Mouse (Mus musculus) MEL (cell line): ENCODE measurements around the gene Ankrd22. TPM values are rescaled to one million over a fixed set of nuclear protein-coding genes. Genes with fewer than 3 reads are reported as not detected.

Experiments used
- DNase-seq: peaks from one replicate; pipeline ENCODE4 v3.0.0; 2011; ENCODE audit warnings: low read depth, low spot score
- H3K27ac ChIP-seq: 2 replicates; pipeline ENCODE4 v1.5.1; 2012; ENCODE audit warnings: low read depth, mild to moderate bottlenecking, control low read depth, low read length, moderate library complexity; ENCODE audit not compliant: control insufficient read depth
- H3K27me3 ChIP-seq, 2 experiments: fragments of 150-350 bp in 1 of 2; sonication (generic) in 1 of 2; 2 replicates each; pipeline ENCODE4 v1.6.1; 2012; ENCODE audit warnings: low read length in 2 of 2, mild to moderate bottlenecking in 2 of 2, improper control_type of control experiment in 1 of 2, moderate library complexity in 1 of 2; ENCODE audit not compliant: insufficient read depth in 2 of 2, control insufficient read depth in 1 of 2
- H3K36me3 ChIP-seq, 2 experiments: 2 replicates each; pipeline ENCODE4 v1.6.1; 2012 to 2014; ENCODE audit warnings: low read length in 2 of 2, improper control_type of control experiment in 1 of 2, inconsistent platforms in 1 of 2, mild to moderate bottlenecking in 1 of 2; ENCODE audit not compliant: insufficient read depth in 2 of 2, control insufficient read depth in 1 of 2
- H3K4me1 ChIP-seq, 2 experiments: fragments of 150-350 bp in 1 of 2; sonication (generic) in 1 of 2; 2 replicates each; pipeline ENCODE4 v1.6.1; 2012; ENCODE audit warnings: low read length in 2 of 2, improper control_type of control experiment in 1 of 2, mild to moderate bottlenecking in 1 of 2; ENCODE audit not compliant: insufficient read depth in 2 of 2, control insufficient read depth in 1 of 2
- H3K4me3 ChIP-seq, 2 experiments: fragments of 150-350 bp in 1 of 2; sonication (generic) in 1 of 2; 2 replicates each; pipeline ENCODE4 v1.5.1; 2012; ENCODE audit warnings: low read depth in 2 of 2, low read length in 2 of 2, mild to moderate bottlenecking in 2 of 2, moderate library complexity in 2 of 2, control low read depth in 1 of 2, improper control_type of control experiment in 1 of 2; ENCODE audit not compliant: control insufficient read depth in 1 of 2, insufficient read depth in 1 of 2
- H3K79me2 ChIP-seq: 2 replicates; pipeline ENCODE4 v1.6.1; 2012; ENCODE audit warnings: mild to moderate bottlenecking, low read length, moderate library complexity; ENCODE audit not compliant: control insufficient read depth, poor library complexity, insufficient read depth
- H3K9ac ChIP-seq: 2 replicates; pipeline ENCODE4 v1.6.1; 2012; ENCODE audit warnings: low read depth, mild to moderate bottlenecking, control low read depth, low read length, moderate library complexity; ENCODE audit not compliant: control insufficient read depth, poor library complexity, severe bottlenecking
- H3K9me3 ChIP-seq: fragments of 150-350 bp; sonication (generic); replicated peaks from 2 replicates; pipeline ENCODE4 v1.6.1; 2012; ENCODE audit warnings: mild to moderate bottlenecking, low read length, improper control_type of control experiment, moderate library complexity; ENCODE audit not compliant: insufficient read depth
- CHD2 ChIP-seq: IDR thresholded peaks from 2 replicates; pipeline ENCODE4 v1.6.1; 2011; ENCODE audit warnings: low read length, improper control_type of control experiment
- CTCF ChIP-seq, 3 experiments: IDR thresholded peaks in 2 of 3; conservative IDR thresholded peaks in 1 of 3; 2 replicates each; pipeline ENCODE4 v1.5.1; 2011 to 2012; ENCODE audit warnings: low read length in 3 of 3, low read depth in 2 of 3, mild to moderate bottlenecking in 2 of 3, improper control_type of control experiment in 1 of 3, inconsistent platforms in 1 of 3, mixed read lengths in 1 of 3, moderate library complexity in 1 of 3; ENCODE audit not compliant: control insufficient read depth in 1 of 3, insufficient read depth in 1 of 3, poor library complexity in 1 of 3, severe bottlenecking in 1 of 3
- E2F4 ChIP-seq: IDR thresholded peaks from 2 replicates; pipeline ENCODE4 v1.6.1; 2011; ENCODE audit warnings: low read depth, low read length, improper control_type of control experiment, borderline replicate concordance
- EP300 ChIP-seq, 2 experiments: IDR thresholded peaks; 2 replicates each; pipeline ENCODE4 v1.6.1; 2011; ENCODE audit warnings: improper control_type of control experiment in 2 of 2, low read length in 2 of 2, low read depth in 1 of 2, mild to moderate bottlenecking in 1 of 2
- GATA1 ChIP-seq: IDR thresholded peaks from 2 replicates; pipeline ENCODE4 v1.6.1; 2011; ENCODE audit warnings: low read depth, low read length, improper control_type of control experiment
- KAT2A ChIP-seq: conservative IDR thresholded peaks from 2 replicates; pipeline ENCODE4 v1.6.1; 2012; ENCODE audit warnings: low read depth, low read length, improper control_type of control experiment, inconsistent platforms
- MAFK ChIP-seq: IDR thresholded peaks from 2 replicates; pipeline ENCODE4 v1.6.1; 2011; ENCODE audit warnings: low read depth, mild to moderate bottlenecking, low read length, improper control_type of control experiment, borderline replicate concordance
- MYB ChIP-seq: IDR thresholded peaks from 2 replicates; pipeline ENCODE4 v1.6.1; 2011; ENCODE audit warnings: mild to moderate bottlenecking, low read depth, low read length, improper control_type of control experiment
- MYC ChIP-seq: IDR thresholded peaks from 2 replicates; pipeline ENCODE4 v1.6.1; 2011; ENCODE audit warnings: low read depth, mild to moderate bottlenecking, low read length, improper control_type of control experiment, moderate library complexity
- NELFE ChIP-seq: IDR thresholded peaks from 2 replicates; pipeline ENCODE4 v1.6.1; 2011; ENCODE audit warnings: low read depth, low read length, improper control_type of control experiment
- POLR2A ChIP-seq, 2 experiments: IDR thresholded peaks; 2 replicates each; pipeline ENCODE4 v1.6.1; 2011 to 2012; ENCODE audit warnings: low read length in 2 of 2, mild to moderate bottlenecking in 2 of 2, control low read depth in 1 of 2, improper control_type of control experiment in 1 of 2, low read depth in 1 of 2, moderate library complexity in 1 of 2; ENCODE audit not compliant: control insufficient read depth in 1 of 2, insufficient read depth in 1 of 2, poor library complexity in 1 of 2
- RAD21 ChIP-seq: IDR thresholded peaks from 2 replicates; pipeline ENCODE4 v1.6.1; 2011; ENCODE audit warnings: mild to moderate bottlenecking, low read depth, low read length, improper control_type of control experiment
- SIN3A ChIP-seq: IDR thresholded peaks from 2 replicates; pipeline ENCODE4 v1.6.1; 2012; ENCODE audit warnings: low read length, improper control_type of control experiment, inconsistent platforms
- TAL1 ChIP-seq: IDR thresholded peaks from 2 replicates; pipeline ENCODE4 v1.6.1; 2012; ENCODE audit warnings: mild to moderate bottlenecking, inconsistent platforms, low read length, moderate library complexity, mixed read lengths
- USF1 ChIP-seq: IDR thresholded peaks from 2 replicates; pipeline ENCODE4 v1.6.1; 2014; ENCODE audit warnings: low read depth, mild to moderate bottlenecking, inconsistent platforms, low read length, improper control_type of control experiment, moderate library complexity
- USF2 ChIP-seq, 2 experiments: IDR thresholded peaks; 2 replicates each; pipeline ENCODE4 v1.6.1; 2011 to 2012; ENCODE audit warnings: improper control_type of control experiment in 2 of 2, low read length in 2 of 2, borderline replicate concordance in 1 of 2, inconsistent platforms in 1 of 2, low read depth in 1 of 2, mild to moderate bottlenecking in 1 of 2; ENCODE audit not compliant: insufficient read depth in 1 of 2
- ZKSCAN1 ChIP-seq: IDR thresholded peaks from 2 replicates; pipeline ENCODE4 v1.6.1; 2012; ENCODE audit warnings: low read depth, mild to moderate bottlenecking, inconsistent platforms, low read length, improper control_type of control experiment, moderate library complexity
- ZNF384 ChIP-seq: IDR thresholded peaks from 2 replicates; pipeline ENCODE4 v1.6.1; 2012; ENCODE audit warnings: low read depth, mild to moderate bottlenecking, inconsistent platforms, low read length, improper control_type of control experiment
- polyA plus RNA-seq, 2 experiments: library from polyadenylated mRNA; stranded (reverse) in 1 of 2; unstranded in 1 of 2; fragments of >175 nt in 1 of 2; fragments of >200 nt in 1 of 2; gene quantifications; 2 replicates each; pipeline versions ENCODE4 v1.2.1 to v1.2.4; 2012; ENCODE audit warnings: low replicate concordance in 2 of 2, low read depth in 1 of 2; ENCODE audit not compliant: insufficient read length in 2 of 2, insufficient read depth in 1 of 2, missing spikeins in 1 of 2
- total RNA-seq: library from RNA; depleted of rRNA; stranded (reverse); fragments of 300-350 nt; gene quantifications from 2 replicates; pipeline ENCODE4 v1.2.3, GENCODE M21; 2012

Gene Ankrd22
- total and polyA plus RNA-seq, 3 experiments, result not detected

DNA sequence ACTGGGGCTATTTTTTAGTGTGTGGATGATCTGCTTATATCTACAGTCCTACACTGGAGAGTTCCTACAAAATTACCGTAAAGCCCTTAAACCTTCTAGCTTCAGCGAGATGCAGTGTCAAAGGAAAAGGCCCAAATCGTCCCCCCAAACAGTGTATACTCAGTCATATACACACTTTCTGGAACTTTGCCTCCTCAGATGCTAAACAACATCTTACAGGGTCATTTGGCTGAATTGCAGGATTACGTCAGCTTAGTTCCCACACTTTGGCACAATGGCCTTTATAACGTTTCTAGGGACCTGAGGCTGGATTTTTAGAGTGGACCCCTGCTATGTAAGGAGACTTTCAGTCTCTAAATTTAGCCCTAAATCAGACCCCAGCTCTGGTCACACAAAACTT lies 16.6 kb upstream of the Ankrd22 start:
- no peak for DNase-seq

DNA sequence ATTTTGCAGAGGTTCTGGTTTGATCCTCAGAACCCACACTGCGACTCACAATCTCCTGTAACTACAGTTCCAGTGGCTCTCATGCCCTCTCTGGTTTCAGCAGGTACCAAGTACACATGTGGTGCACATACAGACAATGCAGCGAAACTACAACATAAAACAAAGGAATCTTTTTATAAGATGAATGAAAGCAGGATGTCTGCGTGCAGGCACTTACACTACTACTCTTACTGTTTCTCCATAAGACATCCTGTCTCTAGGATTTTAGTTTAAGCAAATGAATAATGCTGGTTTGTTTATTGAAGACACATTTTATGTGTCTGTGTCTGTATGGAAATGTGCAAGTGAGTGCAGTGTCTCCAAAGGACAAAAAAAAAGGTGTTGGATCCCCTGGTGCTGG lies 15.4 kb upstream of the Ankrd22 start:
- H3K36me3 ChIP-seq, result no peaks in the 10 kb centered on the region
- H3K4me1 ChIP-seq, result no peaks in the 10 kb centered on the region
- H3K27ac ChIP-seq, result no peak overlapping the region
- H3K79me2 ChIP-seq, result no peaks in the 10 kb centered on the region
- H3K4me3 ChIP-seq, result no peak overlapping the region
- no peak for DNase-seq
- no peaks in the 10 kb centered on the region; a peak in 2 of 4 replicates for H3K27me3 ChIP-seq
- no peaks in the 10 kb centered on the region for H3K9me3 ChIP-seq
- H3K9ac ChIP-seq, result no peak overlapping the region
- TF ChIP-seq ZNF384 (no peak), ZKSCAN1 (no peak), MYC (no peak), EP300 (IDR thresholded peaks at IDR 0.05; ENCODE audit: low read depth in 1 of 2, low read length in 2 of 2) (no peak), GATA1 (no peak), USF1 (no peak), POLR2A (IDR thresholded peaks at IDR 0.05; ENCODE audit: control insufficient read depth in 1 of 2, insufficient read depth in 1 of 2, low read depth in 1 of 2, low read length in 2 of 2, poor library complexity in 1 of 2) (no peak), CHD2 (no peak), KAT2A (no peak), RAD21 (no peak), TAL1 (no peak), SIN3A (no peak), USF2 (IDR thresholded peaks at IDR 0.05; ENCODE audit: borderline replicate concordance in 1 of 2, insufficient read depth in 1 of 2, low read depth in 1 of 2, low read length in 2 of 2) (no peak), MYB (no peak)

More for the DNA sequence above, 16.6 kb upstream of the Ankrd22 start:
- H3K9me3 ChIP-seq, result no peaks in the 10 kb centered on the region
- no peaks in the 10 kb centered on the region; a peak in 2 of 4 replicates for H3K27me3 ChIP-seq
- no peaks in the 10 kb centered on the region for H3K79me2 ChIP-seq
- TF ChIP-seq CTCF (IDR thresholded peaks at IDR 0.05 in 2 of 3, conservative IDR thresholded peaks at IDR 0.05 in 1 of 3; ENCODE audit: control insufficient read depth in 1 of 3, insufficient read depth in 1 of 3, low read depth in 2 of 3, low read length in 3 of 3, poor library complexity in 1 of 3, severe bottlenecking in 1 of 3) (no peak), NELFE (no peak), E2F4 (no peak), MAFK (no peak)
- no peak overlapping the region for H3K4me3 ChIP-seq
- no peaks in the 10 kb centered on the region for H3K4me1 ChIP-seq
- no peak overlapping the region for H3K27ac ChIP-seq
- H3K9ac ChIP-seq, result no peak overlapping the region
- no peaks in the 10 kb centered on the region for H3K36me3 ChIP-seq
